ENCODE assay signal across 9 mouse cellular contexts in genomic region chr3:96237904-96238511, GRCm38 (mm10). TPM values are rescaled to one million over a fixed set of nuclear protein-coding genes. Genes with fewer than 3 reads are reported as not detected.
DNase-seq lines count a peak whose midpoint lies in the region; ATAC-seq and TF ChIP-seq lines count a peak whose summit lies in the region.
"Had no signal": no experiment of that assay in that cellular context is flagged by ENCODE, and none has a peak within 500 bp of the region (broad histone marks: within the 10 kb centered on the region; RNA-seq: fewer than 3 reads in every experiment).

No protein-coding gene starts in this region.

- TF ChIP-seq CTCF in left cerebral cortex, adult 2 months (IDR thresholded peaks at IDR 0.05) = no peak

- H3K27me3 ChIP-seq in kidney, embryonic 16.5 days (ENCODE audit: insufficient read depth, low read length) = no peaks in the 10 kb centered on the region
- H3K27me3 ChIP-seq in hindbrain, embryonic 12.5 days = no peaks in the 10 kb centered on the region
- H3K27me3 ChIP-seq in midbrain, embryonic 13.5 days = no peaks in the 10 kb centered on the region

- intact Hi-C loops in left cerebral cortex, adult 2 months (cut with DNase I) = loop anchor here (2.0 kb wide), 1 partner anchor 15 kb away; no protein-coding TSS in a partner anchor

- peak overlapping the region; percentile 87 for H3K27ac ChIP-seq in kidney, embryonic 16.5 days (ENCODE audit: low read length)
- H3K27ac ChIP-seq in hindbrain, embryonic 12.5 days = peak overlapping the region; percentile 68
- H3K27ac ChIP-seq in midbrain, embryonic 13.5 days = no peak overlapping the region; the same call in 1 of the 2 replicates
- no peak overlapping the region for H3K27ac ChIP-seq in left cerebral cortex, adult 2 months

- no peaks in the 10 kb centered on the region for H3K36me3 ChIP-seq in kidney, embryonic 16.5 days (ENCODE audit: insufficient read depth, low read length)
- no peaks in the 10 kb centered on the region for H3K36me3 ChIP-seq in hindbrain, embryonic 12.5 days
- no peaks in the 10 kb centered on the region for H3K36me3 ChIP-seq in midbrain, embryonic 13.5 days

- peak overlapping the region; percentile 82 for H3K9ac ChIP-seq in kidney, embryonic 16.5 days (replicated peaks; ENCODE audit: low read length)
- H3K9ac ChIP-seq in hindbrain, embryonic 12.5 days = peak overlapping the region; percentile 56
- peak overlapping the region; percentile 54 for H3K9ac ChIP-seq in midbrain, embryonic 13.5 days (replicated peaks)

- WGBS in kidney, embryonic 16.5 days = 2% methylated on average over 12 of the region's 12 CpGs
- under 1% methylated on average over 12 of the region's 12 CpGs for WGBS in hindbrain, embryonic 12.5 days
- WGBS in midbrain, embryonic 13.5 days = under 1% methylated on average over 12 of the region's 12 CpGs

- peak overlapping the region; percentile 63 for H3K4me3 ChIP-seq in kidney, embryonic 16.5 days (ENCODE audit: low read length)
- H3K4me3 ChIP-seq in hindbrain, embryonic 12.5 days = peak overlapping the region; percentile 37
- H3K4me3 ChIP-seq in midbrain, embryonic 13.5 days (replicated peaks) = peak overlapping the region; percentile 40
- no peak overlapping the region for H3K4me3 ChIP-seq in left cerebral cortex, adult 2 months

- H3K9me3 ChIP-seq in kidney, embryonic 16.5 days (ENCODE audit: low read length) = no peaks in the 10 kb centered on the region
- no peaks in the 10 kb centered on the region for H3K9me3 ChIP-seq in hindbrain, embryonic 12.5 days (replicated peaks)
- no peaks in the 10 kb centered on the region for H3K9me3 ChIP-seq in midbrain, embryonic 13.5 days

- peaks cover 23% of the 10 kb centered on the region for H3K4me1 ChIP-seq in kidney, embryonic 16.5 days (ENCODE audit: insufficient read depth, low read length)
- peaks cover 15% of the 10 kb centered on the region for H3K4me1 ChIP-seq in hindbrain, embryonic 12.5 days
- peaks cover 24% of the 10 kb centered on the region for H3K4me1 ChIP-seq in midbrain, embryonic 13.5 days (replicated peaks)

- ATAC-seq in kidney, embryonic 16.5 days (ENCODE audit: low FRiP score, low TSS enrichment) = no peak
- ATAC-seq in hindbrain, embryonic 12.5 days (ENCODE audit: low FRiP score) = no peak
- ATAC-seq in midbrain, embryonic 13.5 days = no peak

- no peak for DNase-seq in kidney, postnatal 10 days
- peak; percentile 62 for DNase-seq in ZHBTc4 (ENCODE audit: low read depth, low spot score)
- DNase-seq in right cerebral cortex, adult 18-20 months = no peak
- no peak for DNase-seq in frontal cortex, postnatal 10 days (ENCODE audit: low spot score in 2 of 2)
- no peak for DNase-seq in left cerebral cortex, adult 2 months (ENCODE audit: extremely low spot score in 1 of 2, low spot score in 2 of 2)

- H3K4me2 ChIP-seq in kidney, embryonic 16.5 days (replicated peaks; ENCODE audit: low read depth, low read length) = peak overlapping the region; percentile 70
- H3K4me2 ChIP-seq in hindbrain, embryonic 12.5 days (replicated peaks) = peak overlapping the region; percentile 55
- H3K4me2 ChIP-seq in midbrain, embryonic 13.5 days (replicated peaks) = peak overlapping the region; percentile 57

RNA-seq across cellular contexts. Expression of gene Hist2h3c2, which starts 0.9 kb away (rescaled TPM):
- 3.1 and 3.7 TPM in 2 replicates for polyA plus RNA-seq in kidney, embryonic 16.5 days (2015; fragmentation: Nextera tagmentation; extraction: Ambion mirVana)
- polyA plus RNA-seq in hindbrain, embryonic 12.5 days (2016; fragmentation: Nextera tagmentation; extraction: Ambion mirVana) = 4.9 and 6.7 TPM in 2 replicates
- polyA plus RNA-seq in midbrain, embryonic 13.5 days (2015; fragmentation: Nextera tagmentation; extraction: Ambion mirVana) = 6.9 and 7.8 TPM in 2 replicates
- total RNA-seq in left cerebral cortex, adult 2 months (2021) = 1 to 10 TPM; 5.7 to 6.8 TPM

RNA-seq across cellular contexts. Expression of gene Hist2h2aa2, which starts 2.1 kb away (rescaled TPM):
- polyA plus RNA-seq in kidney, embryonic 16.5 days (2015; fragmentation: Nextera tagmentation; extraction: Ambion mirVana) = 46.3 and 49.3 TPM in 2 replicates
- polyA plus RNA-seq in hindbrain, embryonic 12.5 days (2016; fragmentation: Nextera tagmentation; extraction: Ambion mirVana) = 49.8 and 72.3 TPM in 2 replicates
- 75.5 and 102 TPM in 2 replicates for polyA plus RNA-seq in midbrain, embryonic 13.5 days (2015; fragmentation: Nextera tagmentation; extraction: Ambion mirVana)
- total RNA-seq in left cerebral cortex, adult 2 months (2021) = 100 to 1,000 TPM; 156 to 184 TPM

RNA-seq across cellular contexts. Expression of gene Hist2h2aa1, which starts 7.3 kb away (rescaled TPM):
- 12.9 and 14.2 TPM in 2 replicates for polyA plus RNA-seq in kidney, embryonic 16.5 days (2015; fragmentation: Nextera tagmentation; extraction: Ambion mirVana)
- 16.0 and 22.0 TPM in 2 replicates for polyA plus RNA-seq in hindbrain, embryonic 12.5 days (2016; fragmentation: Nextera tagmentation; extraction: Ambion mirVana)
- polyA plus RNA-seq in midbrain, embryonic 13.5 days (2015; fragmentation: Nextera tagmentation; extraction: Ambion mirVana) = 23.2 and 42.5 TPM in 2 replicates
- 10 to 100 TPM in 1 of 2 experiments, not detected in 1; 19.2 TPM for total RNA-seq in left cerebral cortex, adult 2 months (2021)

RNA-seq across cellular contexts. Expression of gene Hist2h3c1, which starts 8.5 kb away (rescaled TPM):
- polyA plus RNA-seq in kidney, embryonic 16.5 days (2015; fragmentation: Nextera tagmentation; extraction: Ambion mirVana) = 0.24 and 1.1 TPM in 2 replicates
- polyA plus RNA-seq in hindbrain, embryonic 12.5 days (2016; fragmentation: Nextera tagmentation; extraction: Ambion mirVana) = 0.71 and 0.91 TPM in 2 replicates
- polyA plus RNA-seq in midbrain, embryonic 13.5 days (2015; fragmentation: Nextera tagmentation; extraction: Ambion mirVana) = 0.34 TPM in 2 replicates
- total RNA-seq in left cerebral cortex, adult 2 months (2021) = not detected
- polyA plus RNA-seq: cortical plate, adult 2 months had no signal

RNA-seq across cellular contexts. Expression of gene Hist2h2be, which starts 17.1 kb away (rescaled TPM):
- 11.1 and 16.9 TPM in 2 replicates for polyA plus RNA-seq in kidney, embryonic 16.5 days (2015; fragmentation: Nextera tagmentation; extraction: Ambion mirVana)
- polyA plus RNA-seq in hindbrain, embryonic 12.5 days (2016; fragmentation: Nextera tagmentation; extraction: Ambion mirVana) = 5.8 and 7.0 TPM in 2 replicates
- polyA plus RNA-seq in midbrain, embryonic 13.5 days (2015; fragmentation: Nextera tagmentation; extraction: Ambion mirVana) = 5.9 and 6.5 TPM in 2 replicates
- total RNA-seq in left cerebral cortex, adult 2 months (2021) = 1 to 10 TPM; 5.4 to 5.6 TPM

Comparison
In these comparisons a context has a peak if more than half of its experiments do, and no peak if none do; other contexts are left out.
1. H3K27ac ChIP-seq: peak in kidney, embryonic 16.5 days (single experiment) and hindbrain, embryonic 12.5 days (single experiment); none in midbrain, embryonic 13.5 days (single experiment) and left cerebral cortex, adult 2 months (single experiment).
2. Peak in every context shown above with its lines, with median percentiles within 50 percentile points of each other: H3K4me2 ChIP-seq and H3K9ac ChIP-seq.